Mouse (Mus musculus) ES-Bruce4 (cell line): ENCODE data around the gene Ttc28. TPM values are rescaled to one million over a fixed set of nuclear protein-coding genes. Genes with fewer than 3 reads are reported as not detected.

ENCODE experiments used
- H3K27ac ChIP-seq: 2 replicates; pipeline ENCODE4 v1.5.1; 2012; ENCODE audit warnings: low read length, inconsistent platforms; ENCODE audit not compliant: insufficient read depth
- H3K27me3 ChIP-seq: 2 replicates; pipeline ENCODE4 v1.6.1; 2012; ENCODE audit warnings: mild to moderate bottlenecking, low read length, inconsistent platforms; ENCODE audit not compliant: control insufficient read depth, poor library complexity, insufficient read depth, severe bottlenecking
- H3K36me3 ChIP-seq: 2 replicates; pipeline ENCODE4 v1.6.1; 2012; ENCODE audit warnings: inconsistent platforms, mild to moderate bottlenecking, low read length, moderate library complexity; ENCODE audit not compliant: control insufficient read depth, poor library complexity, insufficient read depth, severe bottlenecking
- H3K4me1 ChIP-seq: one replicate; pipeline ENCODE4 v1.8.1; 2011; ENCODE audit warnings: low read length; ENCODE audit not compliant: control insufficient read depth, insufficient read depth
- H3K4me3 ChIP-seq: 2 replicates; pipeline ENCODE4 v1.5.1; 2011; ENCODE audit warnings: low read depth, mild to moderate bottlenecking, low read length
- H3K9ac ChIP-seq: 2 replicates; pipeline ENCODE4 v1.6.1; 2012; ENCODE audit warnings: low read depth, mild to moderate bottlenecking, inconsistent platforms; ENCODE audit not compliant: poor library complexity, severe bottlenecking
- H3K9me3 ChIP-seq: replicated peaks from 2 replicates; pipeline ENCODE4 v1.6.1; 2012; ENCODE audit warnings: mild to moderate bottlenecking, low read length, inconsistent platforms; ENCODE audit not compliant: control insufficient read depth, poor library complexity, insufficient read depth, severe bottlenecking
- CTCF ChIP-seq: IDR thresholded peaks from one replicate; pipeline ENCODE4 v1.8.1; 2011; ENCODE audit warnings: low read depth, low read length
- EP300 ChIP-seq: IDR thresholded peaks from 2 replicates; pipeline ENCODE4 v1.6.1; 2011; ENCODE audit warnings: low read depth, low read length; ENCODE audit not compliant: insufficient read depth
- POLR2A ChIP-seq: IDR thresholded peaks from one replicate; pipeline ENCODE4 v1.8.1; 2011; ENCODE audit warnings: low read length; ENCODE audit not compliant: insufficient read depth
- polyA plus RNA-seq: library from polyadenylated mRNA; stranded (reverse); fragments of >200 nt; gene quantifications from 2 replicates; pipeline ENCODE4 v1.2.4, GENCODE M21; 2011; ENCODE audit warnings: low read depth; ENCODE audit not compliant: missing spikeins, insufficient read depth, insufficient read length

The Ttc28 gene
- polyA plus RNA-seq, 1 experiment = 2.5 TPM

- no peak for TF ChIP-seq EP300
- TF ChIP-seq CTCF = no peak
- TF ChIP-seq POLR2A = no peak
- Histone ChIP-seq H3K4me3 (no peak overlapping the region), H3K9ac (no peak overlapping the region), H3K27ac (no peak overlapping the region), H3K36me3 (no peaks in the 10 kb centered on the region), H3K9me3 (no peaks in the 10 kb centered on the region), H3K4me1 (no peaks in the 10 kb centered on the region), H3K27me3 (no peaks in the 10 kb centered on the region)
Measured at GRCm38 (mm10) chr5:111070361-111070760, 190.8 kb downstream of the Ttc28 start.

- H3K4me3 ChIP-seq = no peak overlapping the region
- TF ChIP-seq CTCF = no peak
- no peak for TF ChIP-seq EP300
- no peak for TF ChIP-seq POLR2A
- H3K4me1 ChIP-seq = no peaks in the 10 kb centered on the region
- no peaks in the 10 kb centered on the region for H3K36me3 ChIP-seq
- no peaks in the 10 kb centered on the region for H3K27me3 ChIP-seq
- H3K27ac ChIP-seq = no peak overlapping the region
- H3K9ac ChIP-seq = no peak overlapping the region
- H3K9me3 ChIP-seq = no peaks in the 10 kb centered on the region
Measured at GRCm38 (mm10) chr5:111073316-111073736, 193.7 kb downstream of the Ttc28 start.

- Histone ChIP-seq H3K27ac (no peak overlapping the region), H3K4me1 (no peaks in the 10 kb centered on the region), H3K36me3 (no peaks in the 10 kb centered on the region), H3K27me3 (no peaks in the 10 kb centered on the region), H3K9ac (no peak overlapping the region), H3K4me3 (no peak overlapping the region), H3K9me3 (no peaks in the 10 kb centered on the region)
- TF ChIP-seq CTCF (no peak), EP300 (no peak), POLR2A (no peak)
Measured at GRCm38 (mm10) chr5:111074050-111074449, 194.4 kb downstream of the Ttc28 start.

- Histone ChIP-seq H3K27ac (no peak overlapping the region), H3K9ac (no peak overlapping the region), H3K36me3 (no peaks in the 10 kb centered on the region), H3K4me3 (no peak overlapping the region), H3K9me3 (no peaks in the 10 kb centered on the region), H3K27me3 (no peaks in the 10 kb centered on the region), H3K4me1 (no peaks in the 10 kb centered on the region)
- TF ChIP-seq CTCF (no peak), EP300 (no peak), POLR2A (no peak)
Measured at GRCm38 (mm10) chr5:111075841-111076240, 196.2 kb downstream of the Ttc28 start.

- Histone ChIP-seq H3K36me3 (no peaks in the 10 kb centered on the region), H3K4me3 (no peak overlapping the region), H3K27ac (no peak overlapping the region), H3K4me1 (no peaks in the 10 kb centered on the region), H3K9me3 (no peaks in the 10 kb centered on the region), H3K9ac (no peak overlapping the region), H3K27me3 (no peaks in the 10 kb centered on the region)
- TF ChIP-seq POLR2A (no peak), EP300 (no peak), CTCF (no peak)
Measured at GRCm38 (mm10) chr5:111077261-111077660, 197.7 kb downstream of the Ttc28 start.

GRCm38 (mm10) chr5:111080601-111081000 lies 201.0 kb downstream of the Ttc28 start:
- no peaks in the 10 kb centered on the region for H3K9me3 ChIP-seq
- H3K27ac ChIP-seq = no peak overlapping the region
- H3K36me3 ChIP-seq = no peaks in the 10 kb centered on the region
- TF ChIP-seq EP300 (no peak), CTCF (no peak), POLR2A (no peak)
- H3K27me3 ChIP-seq = no peaks in the 10 kb centered on the region
- no peak overlapping the region for H3K9ac ChIP-seq
- H3K4me3 ChIP-seq = no peak overlapping the region
- H3K4me1 ChIP-seq = no peaks in the 10 kb centered on the region
